Mouse (Mus musculus): ENCODE measurements around the gene B230307C23Rik.
"Not testable (repeated sequence)": the region's sequence is repeated elsewhere in the genome, so short reads cannot be mapped to it uniquely, and the experiment has no call there.

Gene B230307C23Rik

DNA sequence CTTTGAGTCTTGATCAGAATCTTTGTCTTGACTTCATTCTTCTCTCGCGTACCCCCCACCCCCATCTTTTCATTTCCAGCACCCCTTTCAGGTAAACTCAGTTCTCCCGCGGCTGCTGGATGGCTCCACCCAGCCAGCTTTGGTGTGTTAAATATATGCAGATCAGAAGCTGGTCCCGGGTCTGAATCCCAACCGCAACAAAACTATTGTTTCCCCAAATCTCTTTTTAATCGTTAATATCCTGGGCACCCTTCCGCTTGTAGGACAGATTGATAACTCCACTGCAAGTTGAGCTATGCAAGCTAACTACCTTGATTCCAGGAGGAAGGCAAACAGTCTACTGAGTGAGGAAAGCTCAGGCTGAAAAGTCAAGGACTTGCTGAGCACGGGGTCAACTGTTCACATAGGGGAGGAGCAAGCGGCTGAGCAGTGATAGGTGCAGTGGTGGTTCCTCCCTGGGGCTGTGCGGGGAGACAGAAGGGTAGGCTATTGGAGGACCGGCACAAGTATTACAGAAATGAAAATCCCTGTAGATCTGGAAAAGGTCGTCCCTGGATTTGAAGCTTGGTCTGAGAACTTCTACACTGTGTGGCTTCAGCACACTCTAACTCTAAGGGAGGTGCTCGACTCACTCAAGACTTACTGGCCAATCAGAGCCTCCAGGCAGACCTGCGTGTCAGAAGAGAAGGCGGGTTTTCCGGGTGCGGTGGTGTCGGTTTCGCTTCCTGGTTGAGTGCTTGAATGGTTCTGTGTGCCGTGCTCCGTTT, at the start of gene B230307C23Rik:
Gene B230307C23Rik, plus strand, starts transcription at position 700 of the 767 bp plus-strand sequence.
- peak; percentile 87 to 91 for DNase-seq

DNA sequence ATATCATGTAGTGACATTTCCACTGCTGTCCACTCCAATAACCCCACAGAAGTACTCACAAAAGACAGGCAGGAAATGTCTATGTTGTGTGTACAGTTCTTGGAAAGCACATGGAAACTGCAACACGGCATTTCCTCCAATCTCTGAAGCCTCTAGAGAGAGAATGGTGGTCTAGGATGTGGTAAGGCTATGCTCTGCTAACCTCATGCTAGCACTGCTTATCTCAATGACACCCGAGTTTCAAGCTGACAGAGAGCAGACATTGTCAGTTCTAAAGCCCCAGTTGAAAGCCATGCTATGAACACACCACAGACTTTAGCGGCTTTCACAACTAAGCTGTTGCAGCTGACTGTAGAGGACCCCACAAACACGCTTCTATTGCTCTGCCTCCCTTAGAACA, 48.3 kb upstream of the B230307C23Rik start:
- no peak for DNase-seq

DNA sequence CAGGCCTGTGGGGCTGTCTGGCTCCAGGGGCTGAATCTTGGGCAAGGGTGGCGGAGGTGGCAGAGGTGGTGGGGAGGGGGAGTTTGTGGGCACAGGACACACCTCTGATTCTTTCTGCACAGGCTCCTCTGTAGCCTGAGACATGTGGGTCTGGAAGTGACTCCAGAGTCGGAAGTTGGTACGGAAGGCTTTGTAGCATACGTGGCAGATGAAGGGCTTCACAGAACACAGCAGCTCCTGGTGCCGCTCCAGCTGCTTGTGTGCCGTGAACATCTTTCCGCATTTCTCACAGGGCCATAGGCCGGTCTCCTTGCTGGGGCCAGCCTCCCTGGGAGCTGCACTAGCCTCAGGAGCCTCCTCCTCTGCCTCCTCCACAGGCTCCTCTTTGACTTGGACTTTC, 47.1 kb upstream of the B230307C23Rik start:
- no peak for DNase-seq

DNA sequence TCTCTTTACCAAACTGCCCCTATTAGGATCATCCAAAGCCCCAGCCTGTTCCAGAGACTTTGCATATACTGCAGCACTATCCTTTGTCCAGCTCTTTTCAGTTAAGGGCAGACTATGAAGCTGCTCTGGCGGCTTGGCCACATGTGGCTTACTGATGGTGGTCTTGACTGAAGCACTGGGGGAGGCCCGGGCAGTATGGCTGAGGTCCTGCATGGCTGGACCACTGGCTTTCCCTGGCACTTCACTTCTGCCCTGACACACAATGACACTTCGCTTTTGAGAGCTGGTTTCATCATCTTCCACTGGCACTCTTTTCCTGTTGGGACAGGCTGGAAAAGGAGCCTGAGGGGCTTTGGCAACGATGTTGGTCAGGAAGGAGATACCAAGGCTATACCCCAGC, 44.7 kb upstream of the B230307C23Rik start:
- no peak for DNase-seq

- no peak for DNase-seq
Observed at GRCm38 (mm10) chr16:97952801-97953200, 44.3 kb upstream of the B230307C23Rik start.

DNA sequence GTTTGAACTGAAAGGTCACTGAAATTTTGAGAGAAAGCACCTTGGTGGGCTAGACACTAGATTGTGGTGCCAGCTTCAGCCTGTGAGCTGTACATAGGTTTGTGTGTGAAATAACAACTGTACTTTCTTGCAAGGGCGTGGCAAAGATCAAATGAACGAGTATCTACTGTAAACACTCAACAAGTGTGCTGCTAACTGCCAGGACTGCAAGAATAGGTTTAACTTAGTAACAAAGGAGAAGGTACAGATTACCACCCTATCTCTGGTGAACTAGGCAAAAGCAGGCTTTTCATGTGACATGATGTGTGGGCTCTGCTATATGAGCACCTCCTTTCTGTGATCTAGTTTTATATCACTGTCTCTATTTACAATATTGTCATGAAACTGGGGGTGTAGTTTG, 43.8 kb upstream of the B230307C23Rik start:
- no peak for DNase-seq

- DNase-seq = no peak
Observed at GRCm38 (mm10) chr16:97956011-97956410, 41.1 kb upstream of the B230307C23Rik start.

DNA sequence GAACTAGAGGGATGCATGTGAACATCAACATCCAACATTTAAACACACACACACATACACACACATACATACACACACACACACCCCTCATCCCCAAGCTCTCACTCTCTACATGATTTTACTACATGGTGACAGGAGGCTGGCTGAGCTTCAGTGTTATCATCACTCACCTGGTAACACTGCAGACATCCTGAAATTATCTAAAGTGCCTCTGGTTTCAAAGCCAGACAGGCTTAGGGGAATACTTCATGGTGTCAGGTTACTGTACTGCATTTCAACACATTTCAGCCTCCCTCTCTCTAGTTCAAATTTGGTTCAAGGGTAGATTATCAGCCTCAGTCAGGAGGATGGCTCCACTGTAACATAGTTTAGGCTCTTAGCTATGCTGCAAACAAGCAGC, 39.5 kb upstream of the B230307C23Rik start:
- DNase-seq = no peak

GRCm38 (mm10) chr16:97958401-97958973, 38.6 kb upstream of the B230307C23Rik start:
- no peak for DNase-seq

GRCm38 (mm10) chr16:97960348-97960747, 36.8 kb upstream of the B230307C23Rik start:
- no peak for DNase-seq

DNA sequence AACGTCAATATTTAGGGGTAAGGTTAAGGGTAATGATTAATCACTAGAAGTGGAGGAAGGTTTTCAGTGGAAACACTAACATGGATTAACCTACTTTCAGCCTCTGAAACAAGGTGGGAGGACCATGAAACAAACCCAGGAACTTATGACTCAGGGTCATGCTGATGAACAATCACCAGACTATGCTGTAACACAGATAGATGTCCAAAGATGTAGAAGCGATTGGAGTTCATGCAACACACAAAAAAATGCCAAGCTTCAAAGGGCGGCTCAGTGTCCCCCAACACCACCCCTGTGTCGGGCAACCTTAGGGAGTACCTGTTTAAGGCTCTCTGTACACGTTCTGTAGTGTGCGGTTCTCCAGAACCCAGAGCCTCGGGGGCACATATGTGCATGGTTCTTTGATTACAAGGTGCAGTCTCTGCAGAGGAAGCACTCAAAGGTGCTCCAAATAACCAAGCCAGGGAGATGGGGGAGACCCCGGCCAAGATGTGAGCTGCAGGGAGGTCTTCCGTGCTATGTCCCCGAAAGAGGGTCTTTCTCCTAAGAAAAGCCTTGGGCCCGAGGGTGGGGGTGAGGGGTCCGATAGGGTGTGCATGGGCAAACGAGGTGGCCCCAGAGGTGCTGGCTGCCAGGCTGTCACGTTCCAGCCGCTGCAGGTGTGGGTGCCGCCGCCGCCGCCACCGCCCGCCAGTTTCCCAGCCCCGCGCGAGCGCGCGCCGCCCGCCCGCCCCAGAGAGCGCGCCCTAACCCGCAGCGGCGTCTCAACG, 35.5 kb upstream of the B230307C23Rik start:
- DNase-seq = no peak

- peak; percentile 98 to 99 for DNase-seq
Observed at GRCm38 (mm10) chr16:97962151-97962948, 34.8 kb upstream of the B230307C23Rik start, which contains the start of the genes C2cd2 and Zbtb21. Gene C2cd2 (minus strand): TSS chr16:97962598. Gene Zbtb21 (minus strand): TSS chr16:97962622.

GRCm38 (mm10) chr16:97963956-97964540, 33.1 kb upstream of the B230307C23Rik start:
- no peak for DNase-seq

DNA sequence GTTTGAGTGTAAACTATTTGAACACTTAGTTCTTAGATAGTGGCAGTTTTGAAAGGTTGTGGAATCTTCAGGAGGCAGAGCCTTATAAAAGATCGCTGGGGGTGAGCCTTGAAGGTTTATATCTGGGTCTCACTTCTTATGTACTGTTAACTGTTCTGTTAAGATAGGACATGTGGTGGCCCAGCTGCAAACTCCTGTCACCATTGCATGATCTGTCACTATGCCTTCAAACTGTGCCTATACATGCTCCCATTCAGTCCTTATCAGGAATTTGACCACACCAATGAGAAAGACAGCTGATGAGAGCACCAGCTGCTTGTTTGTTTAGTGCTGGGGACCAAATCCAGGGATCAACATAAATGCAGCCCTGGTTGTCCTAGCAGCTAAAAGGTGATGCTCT, 19.8 kb upstream of the B230307C23Rik start:
- DNase-seq = no peak

DNA sequence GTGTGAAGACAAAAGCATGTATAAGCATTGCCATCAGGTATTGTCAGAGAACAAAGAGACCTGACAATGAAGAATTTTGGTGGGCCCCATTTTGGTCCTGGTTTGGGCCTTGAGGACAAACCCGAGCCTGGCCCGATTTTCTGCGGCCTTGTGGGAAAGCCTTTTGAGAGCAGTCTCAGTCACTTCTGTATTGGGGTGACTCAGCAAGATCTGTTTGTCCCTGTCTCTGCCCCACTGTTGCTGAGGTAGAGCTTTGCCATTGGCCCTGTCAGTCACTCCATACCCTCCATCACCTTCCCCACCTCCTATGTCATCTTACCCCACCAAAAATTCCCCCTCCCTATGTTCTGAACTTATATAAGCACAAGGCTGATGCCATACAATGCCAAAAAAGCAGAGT, 19.4 kb upstream of the B230307C23Rik start:
- DNase-seq = no peak

GRCm38 (mm10) chr16:97981362-97981761, 15.8 kb upstream of the B230307C23Rik start:
- no peak for DNase-seq

DNA sequence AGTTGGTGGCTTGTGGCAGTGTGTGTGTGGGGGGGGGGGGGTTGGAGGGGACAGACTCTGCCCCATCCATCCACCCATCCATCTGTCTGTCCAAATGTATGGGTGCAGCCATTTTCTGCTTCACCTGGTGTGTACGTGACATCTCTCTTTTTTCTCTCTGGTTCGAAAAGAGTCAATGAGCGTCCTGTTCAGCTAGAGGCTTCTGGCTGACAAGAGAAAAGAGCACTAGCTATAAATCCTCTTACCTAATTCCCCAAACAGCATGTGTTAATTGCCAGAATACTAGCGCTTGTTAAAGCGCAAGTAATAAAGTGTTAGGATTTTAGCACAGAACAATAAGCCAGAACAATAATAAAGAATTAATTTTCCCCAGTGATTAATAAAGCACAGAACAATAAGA, 12.5 kb upstream of the B230307C23Rik start:
- DNase-seq = no peak

DNA sequence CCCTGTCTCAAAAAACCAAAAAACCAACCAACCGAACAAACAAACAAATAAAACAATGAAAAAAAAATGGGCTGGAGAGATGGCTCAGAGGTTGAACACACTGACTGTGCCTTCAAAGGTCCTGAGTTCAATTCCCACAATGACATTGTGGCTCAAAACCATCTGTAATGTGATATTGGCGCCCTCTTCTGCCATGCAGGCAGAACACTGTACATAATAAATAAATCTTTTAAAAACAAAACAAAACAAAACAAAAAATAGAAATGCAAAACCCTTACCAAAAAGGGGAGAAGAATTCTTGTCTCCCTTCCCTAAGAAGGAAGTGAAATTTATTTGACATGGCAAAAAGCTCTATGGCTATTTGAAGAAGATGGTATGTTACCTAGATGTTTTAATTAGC, 5.6 kb upstream of the B230307C23Rik start:
- DNase-seq = no peak

DNA sequence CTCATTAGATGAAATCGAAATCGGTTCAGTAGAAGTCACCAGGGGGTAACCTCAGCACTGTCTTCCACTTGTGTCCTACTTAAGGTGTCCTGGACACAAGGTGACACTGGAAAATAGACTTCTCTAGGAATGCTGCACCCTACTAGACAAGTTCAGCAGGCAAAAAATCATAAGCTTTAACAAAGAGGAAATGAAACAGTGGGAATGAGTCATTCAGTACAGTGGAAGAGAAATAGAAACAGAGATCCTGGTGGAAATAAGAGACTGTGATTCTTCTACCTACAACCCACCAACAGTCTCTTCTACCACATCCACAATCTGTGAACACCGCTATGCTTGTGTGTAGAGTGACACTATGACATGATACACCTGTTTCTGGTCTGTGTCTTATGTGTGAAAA, 4.6 kb upstream of the B230307C23Rik start:
- not testable (repeated sequence) for DNase-seq

DNA sequence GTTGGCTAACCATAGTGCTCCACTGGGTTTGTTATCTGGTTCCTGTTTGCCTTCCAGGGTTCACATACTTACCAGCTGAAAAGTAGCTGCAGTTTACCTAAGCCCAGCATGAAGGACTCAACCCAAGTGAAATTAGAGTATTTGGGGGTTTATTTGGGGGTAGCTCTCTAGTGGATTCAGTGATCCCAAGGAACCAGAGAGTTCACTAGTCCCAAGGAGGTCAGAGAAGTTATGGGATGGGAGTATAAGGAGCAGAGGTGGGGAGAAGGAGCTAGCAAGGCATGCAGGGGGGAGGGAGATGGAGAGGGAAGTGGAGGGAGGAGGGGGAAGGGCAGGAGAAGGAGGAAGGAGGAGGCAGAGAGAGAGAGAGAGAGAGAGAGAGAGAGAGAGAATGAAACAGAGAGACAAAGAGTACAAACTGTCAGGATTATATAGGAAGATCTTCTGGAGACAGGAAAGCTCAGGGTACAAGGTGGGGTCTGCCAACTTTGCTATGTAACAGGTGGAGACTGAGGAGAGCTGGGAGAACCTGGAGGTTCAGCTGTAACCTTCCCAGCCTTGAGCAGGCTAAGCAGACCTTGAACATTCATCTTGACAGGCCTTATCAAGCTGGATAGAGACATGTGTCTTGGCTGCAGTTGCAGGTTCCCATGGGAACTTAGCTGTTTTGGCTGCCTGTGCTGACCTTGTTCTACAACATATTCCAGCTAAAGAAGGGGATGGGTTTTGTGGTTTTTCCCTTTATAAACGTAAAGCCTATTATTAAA, 1.1 kb upstream of the B230307C23Rik start:
- peak in 1 of 2 experiments; percentile 20 for DNase-seq

- not testable (repeated sequence) for DNase-seq
Observed at GRCm38 (mm10) chr16:97997383-97997731, 242 bp downstream of the B230307C23Rik start.

- no peak for DNase-seq
Observed at GRCm38 (mm10) chr16:98022081-98022480, 25.0 kb downstream of the B230307C23Rik start.

Measured in kidney, postnatal 4 days (tissue).